Mouse (Mus musculus) limb, embryonic 14.5 days (tissue): ENCODE results near the gene Cptp. TPM values are rescaled to one million over a fixed set of nuclear protein-coding genes. Genes with fewer than 3 reads are reported as not detected.

Experiments
- ATAC-seq: fragments of 200-750 bp; cut with Nextera tagmentation; 2 replicates; pipeline ENCODE4 v1.8.0; 2017; ENCODE audit warnings: low read depth, moderate number of reproducible peaks, moderate TSS enrichment; ENCODE audit not compliant: low FRiP score
- DNase-seq: peaks from one replicate; pipeline ENCODE4 v3.0.0-alpha.2; 2015; ENCODE audit warnings: low spot score
- H3K27ac ChIP-seq: fragments of 300-500 bp; sonication (generic); replicated peaks from 2 replicates; pipeline ENCODE4 v1.5.1; 2014; ENCODE audit warnings: low read depth, mild to moderate bottlenecking, low read length, moderate library complexity, mixed read lengths
- H3K27me3 ChIP-seq: fragments of 300-500 bp; sonication (generic); 2 replicates; pipeline ENCODE4 v1.6.1; 2014; ENCODE audit warnings: low read length, mixed read lengths; ENCODE audit not compliant: control insufficient read depth, insufficient read depth
- H3K36me3 ChIP-seq: fragments of 300-500 bp; sonication (generic); 2 replicates; pipeline ENCODE4 v1.6.1; 2014; ENCODE audit warnings: mild to moderate bottlenecking, low read length, moderate library complexity, mixed read lengths; ENCODE audit not compliant: control insufficient read depth, insufficient read depth
- H3K4me1 ChIP-seq: fragments of 300-500 bp; sonication (generic); 2 replicates; pipeline ENCODE4 v1.6.1; 2014; ENCODE audit warnings: antibody characterized with exemption, low read length, mixed read lengths; ENCODE audit not compliant: control insufficient read depth, insufficient read depth
- H3K4me2 ChIP-seq: fragments of 300-500 bp; sonication (generic); replicated peaks from 2 replicates; pipeline ENCODE4 v1.6.1; 2014; ENCODE audit warnings: low read depth, mild to moderate bottlenecking, low read length, moderate library complexity; ENCODE audit not compliant: severe bottlenecking
- H3K4me3 ChIP-seq: fragments of 300-500 bp; sonication (generic); replicated peaks from 2 replicates; pipeline ENCODE4 v1.5.1; 2014; ENCODE audit warnings: low read length
- H3K9ac ChIP-seq: fragments of 300-500 bp; sonication (generic); 2 replicates; pipeline ENCODE4 v1.6.1; 2014; ENCODE audit warnings: mild to moderate bottlenecking, low read depth, low read length, moderate library complexity; ENCODE audit not compliant: severe bottlenecking
- H3K9me3 ChIP-seq: fragments of 300-500 bp; sonication (generic); 2 replicates; pipeline ENCODE4 v1.6.1; 2016; ENCODE audit warnings: low read length; ENCODE audit not compliant: control insufficient read depth
- POLR2A ChIP-seq: fragments of 200-500 bp; IDR thresholded peaks from 2 replicates; pipeline ENCODE4 v1.8.0; 2012; ENCODE audit warnings: inconsistent platforms, mild to moderate bottlenecking, moderate library complexity, borderline replicate concordance; ENCODE audit not compliant: insufficient read depth, insufficient read length; ENCODE audit errors: extremely low read depth
- WGBS: fragments of 180-500 bp; shearing (Covaris S2); extraction: QIAGEN DNeasy Blood & Tissue Kit; methylation state at CpG from one replicate; pipeline ENCODE4 v1.1.7; 2014; 5-methylcytosine and 5-hydroxymethylcytosine counted together
- polyA plus RNA-seq, 2 experiments: library from polyadenylated mRNA; depleted of rRNA in 1 of 2; stranded (reverse) in 1 of 2; unstranded in 1 of 2; fragments of >200 nt; fragmentation: Nextera tagmentation in 1 of 2; extraction: Ambion mirVana in 1 of 2; gene quantifications; 2 replicates each; pipeline versions ENCODE4 v1.2.1 to v1.2.3; 2012 to 2014

The Cptp gene
- polyA plus RNA-seq, 2 experiments: 15.0 to 19.2 TPM

- TF ChIP-seq POLR2A: no peak
- H3K4me3 ChIP-seq: no peak overlapping the region
- H3K9me3 ChIP-seq: no peaks in the 10 kb centered on the region
- no peaks in the 10 kb centered on the region for H3K27me3 ChIP-seq
- no peak for ATAC-seq
- H3K27ac ChIP-seq: no peak overlapping the region
- 89% methylated on average over 10 of the region's 13 CpGs for WGBS
- no peak for DNase-seq
- H3K36me3 ChIP-seq: peaks cover 37% of the 10 kb centered on the region
- H3K9ac ChIP-seq: no peak overlapping the region
- no peak overlapping the region for H3K4me2 ChIP-seq
- no peaks in the 10 kb centered on the region for H3K4me1 ChIP-seq
Measured at GRCm38 (mm10) chr4:155905634-155906033, 36.4 kb upstream of the Cptp start.

- Histone ChIP-seq H3K4me3 (no peak overlapping the region), H3K9ac (no peak overlapping the region), H3K27me3 (no peaks in the 10 kb centered on the region), H3K4me1 (no peaks in the 10 kb centered on the region), H3K4me2 (no peak overlapping the region), H3K9me3 (no peaks in the 10 kb centered on the region), H3K36me3 (peaks cover 47% of the 10 kb centered on the region), H3K27ac (no peak overlapping the region)
- TF ChIP-seq POLR2A: no peak
- ATAC-seq: no peak
- DNase-seq: no peak
- WGBS: 89% methylated on average over 13 of the region's 13 CpGs
Measured at GRCm38 (mm10) chr4:155904318-155905102, 35.3 kb upstream of the Cptp start.

GRCm38 (mm10) chr4:155903246-155903645 lies 34.0 kb upstream of the Cptp start:
- TF ChIP-seq POLR2A: no peak
- 90% methylated on average over 8 of the region's 13 CpGs for WGBS
- H3K9ac ChIP-seq: no peak overlapping the region
- no peaks in the 10 kb centered on the region for H3K27me3 ChIP-seq
- no peak overlapping the region for H3K4me2 ChIP-seq
- H3K4me1 ChIP-seq: no peaks in the 10 kb centered on the region
- H3K36me3 ChIP-seq: peaks cover 60% of the 10 kb centered on the region
- H3K27ac ChIP-seq: no peak overlapping the region
- H3K9me3 ChIP-seq: no peaks in the 10 kb centered on the region
- ATAC-seq (no peak), DNase-seq (no peak)
- no peak overlapping the region for H3K4me3 ChIP-seq

- H3K27me3 ChIP-seq: no peaks in the 10 kb centered on the region
- DNase-seq (no peak), ATAC-seq (no peak)
- TF ChIP-seq POLR2A: no peak
- H3K4me2 ChIP-seq: no peak overlapping the region
- no peak overlapping the region for H3K9ac ChIP-seq
- no peaks in the 10 kb centered on the region for H3K4me1 ChIP-seq
- H3K27ac ChIP-seq: no peak overlapping the region
- H3K36me3 ChIP-seq: peaks cover 69% of the 10 kb centered on the region
- no peaks in the 10 kb centered on the region for H3K9me3 ChIP-seq
- 80% methylated on average over 3 of the region's 3 CpGs for WGBS
- no peak overlapping the region for H3K4me3 ChIP-seq
Measured at GRCm38 (mm10) chr4:155901205-155901604, 32.0 kb upstream of the Cptp start.

GRCm38 (mm10) chr4:155899355-155899754 lies 30.1 kb upstream of the Cptp start:
- Histone ChIP-seq H3K9me3 (no peaks in the 10 kb centered on the region), H3K36me3 (peaks cover 63% of the 10 kb centered on the region), H3K4me3 (no peak overlapping the region), H3K27me3 (no peaks in the 10 kb centered on the region), H3K9ac (no peak overlapping the region), H3K4me2 (no peak overlapping the region), H3K4me1 (peaks cover 8% of the 10 kb centered on the region), H3K27ac (no peak overlapping the region)
- no peak for DNase-seq
- ATAC-seq: no peak
- TF ChIP-seq POLR2A: no peak
- 95% methylated on average over 7 of the region's 7 CpGs for WGBS
